Mouse (Mus musculus) cerebellum, adult 2 months (tissue): Measurements from ENCODE around the gene BC055324.

Experiments used
- CTCF ChIP-seq: fragments of 200-500 bp; IDR thresholded peaks from 2 replicates; pipeline ENCODE4 v1.5.1; 2011; ENCODE audit warnings: low read depth, mild to moderate bottlenecking, control low read depth, low read length, moderate library complexity, borderline replicate concordance; ENCODE audit not compliant: insufficient read depth
- POLR2A ChIP-seq: fragments of 200-500 bp; IDR thresholded peaks from 2 replicates; pipeline ENCODE4 v1.6.1; 2011; ENCODE audit warnings: low read length, control low read depth, borderline replicate concordance; ENCODE audit not compliant: insufficient read depth

- no peak for TF ChIP-seq CTCF
- TF ChIP-seq POLR2A, result no peak
Observed at GRCm38 (mm10) chr1:163995609-163995913, 965 bp upstream of the BC055324 start.
